Mouse (Mus musculus): ENCODE measurements around the gene Rrm2. TPM values are rescaled to one million over a fixed set of nuclear protein-coding genes. Genes with fewer than 3 reads are reported as not detected.
"Not testable (repeated sequence)": the region's sequence is repeated elsewhere in the genome, so short reads cannot be mapped to it uniquely, and the experiment has no call there.

Gene Rrm2
- polyA plus RNA-seq, 1 experiment from 2014 or later: 469 TPM

GRCm38 (mm10) chr12:24723434-24723833, 15.4 kb downstream of the Rrm2 start:
- no peak for ATAC-seq (ENCODE audit: insufficient read depth)
- 38% methylated on average over 2 of the region's 2 CpGs for WGBS (ENCODE audit: insufficient replicate concordance)
- H3K27ac ChIP-seq (replicated peaks): no peak overlapping the region
- H3K9me3 ChIP-seq (replicated peaks): no peaks in the 10 kb centered on the region
- no peaks in the 10 kb centered on the region for H3K36me3 ChIP-seq (replicated peaks)
- no peak overlapping the region for H3K4me2 ChIP-seq
- peaks cover 11% of the 10 kb centered on the region; the same call in 1 of the 2 replicates for H3K4me1 ChIP-seq (replicated peaks)
- no peak overlapping the region for H3K9ac ChIP-seq
- H3K27me3 ChIP-seq: no peaks in the 10 kb centered on the region
- no peak overlapping the region for H3K4me3 ChIP-seq (replicated peaks)

- peaks cover 11% of the 10 kb centered on the region; the same call in 1 of the 2 replicates for H3K4me1 ChIP-seq (replicated peaks)
- H3K27ac ChIP-seq (replicated peaks): no peak overlapping the region
- no peaks in the 10 kb centered on the region for H3K9me3 ChIP-seq (replicated peaks)
- H3K9ac ChIP-seq: no peak overlapping the region
- no peaks in the 10 kb centered on the region for H3K36me3 ChIP-seq (replicated peaks)
- H3K27me3 ChIP-seq: no peaks in the 10 kb centered on the region
- no peak for ATAC-seq (ENCODE audit: insufficient read depth)
- 49% methylated on average over 4 of the region's 4 CpGs for WGBS (ENCODE audit: insufficient replicate concordance)
- H3K4me2 ChIP-seq: no peak overlapping the region
- H3K4me3 ChIP-seq (replicated peaks): no peak overlapping the region
Measured at GRCm38 (mm10) chr12:24723859-24724258, 15.8 kb downstream of the Rrm2 start.

- WGBS (ENCODE audit: insufficient replicate concordance): 23% methylated on average over 2 of the region's 2 CpGs
- no peak overlapping the region for H3K4me2 ChIP-seq
- ATAC-seq (ENCODE audit: insufficient read depth): 0 out of 2 replicates have a peak, but pooled peaks have one; percentile 15
- no peak overlapping the region for H3K9ac ChIP-seq
- H3K27ac ChIP-seq (replicated peaks): no peak overlapping the region
- peaks cover 11% of the 10 kb centered on the region; the same call in 1 of the 2 replicates for H3K4me1 ChIP-seq (replicated peaks)
- H3K9me3 ChIP-seq (replicated peaks): no peaks in the 10 kb centered on the region
- H3K27me3 ChIP-seq: no peaks in the 10 kb centered on the region
- no peaks in the 10 kb centered on the region for H3K36me3 ChIP-seq (replicated peaks)
- no peak overlapping the region for H3K4me3 ChIP-seq (replicated peaks)
Measured at GRCm38 (mm10) chr12:24724369-24724768, 16.3 kb downstream of the Rrm2 start.

GRCm38 (mm10) chr12:24734828-24735394, 26.9 kb downstream of the Rrm2 start:
- no peak for ATAC-seq (ENCODE audit: insufficient read depth)
- H3K4me2 ChIP-seq: no peak overlapping the region
- no peaks in the 10 kb centered on the region; the same call in 1 of the 2 replicates for H3K4me1 ChIP-seq (replicated peaks)
- H3K36me3 ChIP-seq (replicated peaks): no peaks in the 10 kb centered on the region
- no peaks in the 10 kb centered on the region for H3K27me3 ChIP-seq
- H3K4me3 ChIP-seq (replicated peaks): no peak overlapping the region
- H3K9ac ChIP-seq: no peak overlapping the region
- H3K27ac ChIP-seq (replicated peaks): no peak overlapping the region
- H3K9me3 ChIP-seq (replicated peaks): no peaks in the 10 kb centered on the region
- WGBS (ENCODE audit: insufficient replicate concordance): 68% methylated on average over 13 of the region's 13 CpGs

GRCm38 (mm10) chr12:24736956-24737355, 28.9 kb downstream of the Rrm2 start:
- no peak for ATAC-seq (ENCODE audit: insufficient read depth)
- Histone ChIP-seq H3K9ac (no peak overlapping the region), H3K9me3 (replicated peaks) (no peaks in the 10 kb centered on the region), H3K27ac (replicated peaks) (no peak overlapping the region), H3K4me2 (no peak overlapping the region), H3K4me3 (replicated peaks) (no peak overlapping the region), H3K27me3 (no peaks in the 10 kb centered on the region), H3K36me3 (replicated peaks) (no peaks in the 10 kb centered on the region), H3K4me1 (replicated peaks) (no peaks in the 10 kb centered on the region; the same call in 1 of the 2 replicates)
- WGBS (ENCODE audit: insufficient replicate concordance): 59% methylated on average over 2 of the region's 2 CpGs

GRCm38 (mm10) chr12:24739963-24740362, 31.9 kb downstream of the Rrm2 start:
- Histone ChIP-seq H3K9ac (no peak overlapping the region), H3K36me3 (replicated peaks) (no peaks in the 10 kb centered on the region), H3K4me3 (replicated peaks) (no peak overlapping the region), H3K4me2 (no peak overlapping the region), H3K4me1 (replicated peaks) (no peaks in the 10 kb centered on the region; the same call in 1 of the 2 replicates), H3K9me3 (replicated peaks) (no peaks in the 10 kb centered on the region), H3K27ac (replicated peaks) (no peak overlapping the region), H3K27me3 (no peaks in the 10 kb centered on the region)
- WGBS (ENCODE audit: insufficient replicate concordance): 22% methylated on average over 1 of the region's 1 CpGs
- no peak for ATAC-seq (ENCODE audit: insufficient read depth)

DNA sequence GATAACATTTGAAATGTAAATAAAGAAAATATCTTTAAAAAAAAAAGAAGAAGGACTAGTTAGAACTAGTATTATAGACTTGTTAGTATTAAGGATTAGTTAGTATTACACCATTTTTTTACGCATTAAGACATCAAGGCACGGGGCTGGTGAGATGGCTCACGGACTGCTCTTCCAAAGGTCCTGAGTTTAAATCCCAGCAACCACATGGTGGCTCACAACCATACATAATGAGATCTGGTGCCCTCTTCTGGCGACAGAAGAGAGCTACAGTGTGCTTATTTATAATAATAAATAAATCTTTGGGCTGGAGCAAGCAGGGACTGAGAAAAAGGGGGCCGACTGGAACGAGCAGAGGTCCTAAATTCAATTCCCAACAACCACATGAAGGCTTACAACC, 33.5 kb downstream of the Rrm2 start:
- H3K27ac ChIP-seq (replicated peaks); H3K4me1 ChIP-seq (replicated peaks); H3K9ac ChIP-seq; H3K4me3 ChIP-seq (replicated peaks); H3K27me3 ChIP-seq; H3K4me2 ChIP-seq; H3K9me3 ChIP-seq (replicated peaks); H3K36me3 ChIP-seq (replicated peaks); ATAC-seq (ENCODE audit: insufficient read depth): not testable (repeated sequence)
- 47% methylated on average over 6 of the region's 6 CpGs for WGBS (ENCODE audit: insufficient replicate concordance)

DNA sequence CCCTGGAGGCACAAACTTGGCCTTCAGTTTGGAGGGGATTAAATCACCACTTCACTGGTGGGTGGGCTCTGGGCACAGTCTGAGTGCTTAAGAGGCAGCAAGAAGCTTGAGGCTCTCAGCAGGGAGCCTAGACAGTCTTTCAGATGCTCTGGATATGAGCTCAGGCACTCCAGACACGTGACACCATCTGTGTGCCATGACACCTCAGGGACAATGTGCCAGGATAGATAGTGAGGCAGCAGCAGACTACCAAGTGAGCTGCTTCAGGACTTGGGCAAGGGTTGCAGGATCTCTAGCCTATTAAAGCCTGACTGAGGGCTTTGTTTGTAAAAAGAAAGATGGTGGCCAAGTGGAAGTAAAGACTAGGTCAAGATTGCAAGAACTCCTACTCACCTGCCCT, 36.3 kb downstream of the Rrm2 start:
- WGBS (ENCODE audit: insufficient replicate concordance): 22% methylated on average over 1 of the region's 1 CpGs
- no peaks in the 10 kb centered on the region for H3K9me3 ChIP-seq (replicated peaks)
- ATAC-seq (ENCODE audit: insufficient read depth): no peak
- no peak overlapping the region for H3K4me3 ChIP-seq (replicated peaks)
- H3K36me3 ChIP-seq (replicated peaks): no peaks in the 10 kb centered on the region
- no peaks in the 10 kb centered on the region for H3K27me3 ChIP-seq
- no peak overlapping the region for H3K9ac ChIP-seq
- no peak overlapping the region for H3K4me2 ChIP-seq
- no peak overlapping the region for H3K27ac ChIP-seq (replicated peaks)
- no peaks in the 10 kb centered on the region for H3K4me1 ChIP-seq (replicated peaks)

- Histone ChIP-seq H3K4me1 (replicated peaks) (no peaks in the 10 kb centered on the region), H3K9ac (no peak overlapping the region), H3K36me3 (replicated peaks) (no peaks in the 10 kb centered on the region), H3K27me3 (no peaks in the 10 kb centered on the region), H3K4me3 (replicated peaks) (no peak overlapping the region), H3K4me2 (no peak overlapping the region), H3K9me3 (replicated peaks) (no peaks in the 10 kb centered on the region), H3K27ac (replicated peaks) (no peak overlapping the region)
- no peak for ATAC-seq (ENCODE audit: insufficient read depth)
- WGBS (ENCODE audit: insufficient replicate concordance): 58% methylated on average over 5 of the region's 5 CpGs
Measured at GRCm38 (mm10) chr12:24746579-24747296, 38.7 kb downstream of the Rrm2 start.

- Histone ChIP-seq H3K36me3 (replicated peaks) (no peaks in the 10 kb centered on the region), H3K4me1 (replicated peaks) (no peaks in the 10 kb centered on the region), H3K27me3 (no peaks in the 10 kb centered on the region), H3K9ac (no peak overlapping the region), H3K4me2 (no peak overlapping the region), H3K4me3 (replicated peaks) (no peak overlapping the region), H3K9me3 (replicated peaks) (no peaks in the 10 kb centered on the region), H3K27ac (replicated peaks) (no peak overlapping the region)
- ATAC-seq (ENCODE audit: insufficient read depth): no peak
- 64% methylated on average over 8 of the region's 8 CpGs for WGBS (ENCODE audit: insufficient replicate concordance)
Measured at GRCm38 (mm10) chr12:24747297-24747696, 39.3 kb downstream of the Rrm2 start.

GRCm38 (mm10) chr12:24750521-24750920, 42.5 kb downstream of the Rrm2 start:
- Histone ChIP-seq H3K4me3 (replicated peaks) (no peak overlapping the region), H3K27ac (replicated peaks) (no peak overlapping the region), H3K36me3 (replicated peaks) (no peaks in the 10 kb centered on the region), H3K9me3 (replicated peaks) (no peaks in the 10 kb centered on the region), H3K4me2 (no peak overlapping the region), H3K9ac (no peak overlapping the region), H3K27me3 (no peaks in the 10 kb centered on the region), H3K4me1 (replicated peaks) (no peaks in the 10 kb centered on the region)
- WGBS (ENCODE audit: insufficient replicate concordance): 71% methylated on average over 6 of the region's 6 CpGs
- ATAC-seq (ENCODE audit: insufficient read depth): no peak

All from liver, embryonic 15.5 days (tissue).